Mouse (Mus musculus): ENCODE results near the gene Lsamp.

Gene Lsamp

DNA sequence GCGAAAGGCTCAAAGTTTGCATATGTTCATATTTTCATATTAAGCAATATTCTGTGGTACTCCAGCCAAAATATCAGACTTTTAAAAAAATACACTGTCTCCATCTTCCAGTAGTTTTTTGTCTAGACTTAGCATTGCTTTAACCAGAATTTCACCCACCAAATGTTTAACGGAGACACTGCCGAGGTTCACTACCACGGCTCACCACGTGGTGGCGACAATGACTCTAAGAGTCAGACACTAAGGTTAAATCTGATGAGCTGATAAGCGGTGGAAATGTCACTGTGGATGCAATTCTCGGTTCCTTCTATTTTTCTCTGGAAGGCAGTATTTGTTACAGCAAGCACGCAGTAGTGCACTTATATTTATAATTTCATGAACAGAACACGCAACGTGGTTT is 2188.3 kb downstream of the Lsamp start:
- in situ Hi-C loops (cut with MboI, MseI), result no loop called here

DNA sequence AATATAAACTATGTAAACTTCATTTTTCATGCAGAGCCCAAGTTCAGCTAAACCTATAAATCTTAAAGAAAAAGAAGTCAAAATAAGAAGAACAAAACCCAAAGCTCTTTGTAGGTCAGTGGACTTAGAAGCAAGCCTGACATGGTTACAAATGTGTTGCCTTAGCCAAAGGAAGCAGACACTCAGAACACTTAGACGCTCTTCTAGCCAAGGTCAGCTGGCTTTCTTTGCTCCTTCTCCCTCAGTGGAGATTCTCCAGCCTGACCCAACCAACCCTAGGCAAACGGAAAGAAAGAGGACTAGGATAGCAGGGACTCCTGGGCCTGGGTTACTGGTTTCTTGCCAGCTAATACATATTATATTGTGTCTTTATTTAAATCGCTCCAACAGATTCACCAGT is 2194.7 kb downstream of the Lsamp start:
- in situ Hi-C loops (cut with MboI, MseI), result loop anchor here (25.0 kb wide), 1 partner anchor 733 kb away; no protein-coding TSS in a partner anchor

DNA sequence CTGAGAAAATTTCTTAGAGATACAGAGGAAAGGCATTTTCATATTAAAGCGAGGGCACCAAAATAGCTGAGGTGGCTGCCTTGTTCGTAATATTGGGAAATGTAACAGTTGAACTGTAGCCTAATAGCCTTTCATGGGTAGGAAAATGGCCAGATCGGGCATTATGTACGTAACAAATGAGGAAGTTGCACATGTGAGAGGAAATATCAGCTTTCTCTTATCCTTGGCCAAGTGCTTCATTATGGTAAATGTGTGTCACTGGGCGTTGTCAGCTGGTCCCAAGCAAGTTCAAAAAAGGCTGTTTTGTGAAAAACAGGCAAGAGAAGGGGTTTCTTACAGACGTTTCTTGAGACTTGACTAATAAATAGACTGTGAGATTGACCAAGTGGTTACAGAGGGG is 2195.9 kb downstream of the Lsamp start:
- in situ Hi-C loops (cut with MboI, MseI), result loop anchor here (25.0 kb wide), 1 partner anchor 732 kb away; no protein-coding TSS in a partner anchor

DNA sequence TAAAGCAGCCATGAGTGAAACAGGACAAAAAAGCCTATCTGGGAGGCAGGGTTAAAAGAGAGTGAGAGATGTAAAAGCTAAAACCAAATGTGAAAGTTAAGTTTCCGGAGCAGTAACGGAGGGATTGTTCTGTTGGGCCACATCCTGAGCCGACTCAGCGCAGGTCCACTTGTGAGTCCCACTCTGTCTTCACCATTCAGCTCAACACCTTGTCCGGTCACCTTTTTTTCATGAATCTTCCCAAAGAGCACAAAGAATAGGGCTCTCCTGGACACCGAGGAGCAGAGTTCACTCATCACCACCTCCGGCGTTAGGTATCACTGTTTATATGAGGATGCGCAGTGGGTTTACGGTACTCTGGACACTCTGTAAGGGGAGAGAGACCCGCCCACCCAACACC is 2196.3 kb downstream of the Lsamp start:
- in situ Hi-C loops (cut with MboI, MseI), result loop anchor here (25.0 kb wide), 1 partner anchor 732 kb away; no protein-coding TSS in a partner anchor

DNA sequence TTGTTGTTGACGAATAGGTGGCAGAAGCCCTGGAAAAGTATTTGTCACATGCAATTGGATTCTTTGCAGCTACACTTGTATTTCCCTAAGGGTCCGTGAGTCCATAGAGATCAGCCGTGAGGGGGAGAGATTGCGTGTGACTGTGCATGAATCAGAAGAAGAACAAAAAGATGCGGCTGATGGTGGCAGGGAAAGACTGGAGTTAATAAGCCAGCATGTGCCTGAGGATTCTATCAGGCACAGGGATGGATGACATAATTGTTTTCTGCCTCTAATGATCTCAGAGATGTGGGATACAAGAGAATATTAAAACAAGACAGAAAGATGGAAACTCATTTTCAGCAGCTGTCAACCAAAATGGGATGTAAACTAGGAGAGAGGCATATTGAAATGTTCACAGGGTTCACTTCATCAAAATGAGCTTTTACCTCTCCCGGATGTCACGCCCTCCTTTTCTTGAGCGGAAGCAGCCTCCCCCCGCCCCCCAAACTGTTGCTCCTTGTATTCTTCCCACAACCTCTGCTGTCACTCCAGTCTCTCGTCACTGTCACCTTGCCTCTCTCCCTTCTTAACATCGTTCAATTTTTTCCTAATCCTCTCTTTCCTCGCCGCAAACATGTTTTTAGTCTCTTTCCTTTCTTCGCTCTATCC is 2205.4 kb downstream of the Lsamp start:
- in situ Hi-C loops (cut with MboI, MseI), result loop anchor here (25.0 kb wide), 1 partner anchor 723 kb away; no protein-coding TSS in a partner anchor

DNA sequence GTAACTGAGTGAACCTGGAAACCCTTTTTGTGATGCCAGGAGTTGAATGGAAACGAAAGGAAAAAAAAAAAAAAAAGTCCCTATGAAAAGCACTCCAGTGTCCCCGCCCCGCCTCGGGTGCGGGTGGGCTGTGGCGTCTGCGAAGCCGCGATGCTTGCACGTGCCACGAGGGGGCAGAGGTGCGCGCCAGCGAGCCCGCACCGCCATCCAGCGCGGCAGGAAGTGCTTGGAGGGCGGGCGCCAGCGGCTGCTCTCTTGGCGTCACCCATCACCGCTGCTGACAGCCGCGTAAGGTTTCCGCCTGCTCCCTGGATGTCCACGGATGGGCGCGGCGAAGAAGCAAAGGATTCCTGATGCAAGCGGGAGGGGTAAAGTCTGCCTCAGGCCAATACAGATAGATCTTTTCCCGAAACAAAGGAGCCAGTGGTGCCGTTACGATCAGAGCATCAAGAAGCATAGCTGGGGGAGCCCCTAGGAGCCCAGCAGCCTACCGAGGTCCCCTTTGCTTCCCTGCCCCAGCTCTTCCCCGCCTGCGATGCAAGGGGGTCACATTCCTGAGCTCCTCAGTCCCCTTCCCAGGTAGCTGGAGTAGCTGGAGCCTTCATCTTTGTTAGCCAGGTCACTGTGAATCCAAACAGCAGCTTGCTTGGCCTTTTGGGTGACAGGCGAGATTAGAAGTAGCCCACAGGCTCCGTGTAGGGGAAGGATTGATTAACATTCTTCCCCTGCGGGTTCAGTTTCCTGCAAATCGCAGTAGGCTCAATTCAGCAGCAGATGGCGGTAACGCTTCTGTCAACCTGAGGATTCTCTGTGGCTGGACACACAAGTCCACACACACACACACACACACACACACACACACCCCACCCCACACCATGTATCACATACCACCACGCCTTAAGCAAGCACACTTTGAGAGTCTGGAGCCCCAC is 2206.2 kb downstream of the Lsamp start:
- in situ Hi-C loops (cut with MboI, MseI), result loop anchor here (25.0 kb wide), 1 partner anchor 722 kb away; no protein-coding TSS in a partner anchor
